Mouse (Mus musculus): ENCODE measurements at regions not wholly inside any gene's neighbourhood (a gene's known extent, or its start where the extent isn't known, plus 50 kb on each side); places are given as distances from the start of the nearest gene placed in this dataset.

DNA sequence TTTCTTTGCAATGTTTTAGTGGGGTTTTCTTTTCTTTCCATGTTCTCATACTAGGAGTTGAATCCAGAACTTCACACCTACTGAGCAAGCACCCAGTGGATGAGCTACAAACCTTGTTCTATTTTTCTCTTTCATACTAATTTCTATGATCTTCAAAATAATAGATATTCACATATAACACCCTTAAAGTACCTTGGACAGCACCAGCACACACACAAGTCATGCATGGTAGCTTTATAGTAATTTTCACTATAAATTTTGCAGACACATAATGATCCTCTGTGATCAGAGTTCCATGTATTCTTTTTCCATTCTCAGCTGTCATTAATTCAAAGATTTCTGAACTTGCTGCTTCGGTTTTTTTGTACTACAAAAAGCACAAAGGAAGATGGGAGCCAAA lies 71.1 kb downstream of the Neurod6 start:
- no peak for TF ChIP-seq CTCF (IDR thresholded peaks at IDR 0.05)
- no peak for TF ChIP-seq POLR2A (IDR thresholded peaks at IDR 0.05; ENCODE audit: insufficient read depth, low read depth, low read length)
- no peak for TF ChIP-seq EP300 (IDR thresholded peaks at IDR 0.05; ENCODE audit: insufficient read depth, low read depth, low read length)

Data from heart, adult 2 months (tissue).